Mouse (Mus musculus): Measurements from ENCODE around the gene Lce1d. TPM values are rescaled to one million over a fixed set of nuclear protein-coding genes. Genes with fewer than 3 reads are reported as not detected.
"Not testable (repeated sequence)": the region's sequence is repeated elsewhere in the genome, so short reads cannot be mapped to it uniquely, and the experiment has no call there.

Lce1d gene
- not detected in 2 replicates for polyA plus RNA-seq (2014; fragmentation: Nextera tagmentation; extraction: Ambion mirVana)

DNA sequence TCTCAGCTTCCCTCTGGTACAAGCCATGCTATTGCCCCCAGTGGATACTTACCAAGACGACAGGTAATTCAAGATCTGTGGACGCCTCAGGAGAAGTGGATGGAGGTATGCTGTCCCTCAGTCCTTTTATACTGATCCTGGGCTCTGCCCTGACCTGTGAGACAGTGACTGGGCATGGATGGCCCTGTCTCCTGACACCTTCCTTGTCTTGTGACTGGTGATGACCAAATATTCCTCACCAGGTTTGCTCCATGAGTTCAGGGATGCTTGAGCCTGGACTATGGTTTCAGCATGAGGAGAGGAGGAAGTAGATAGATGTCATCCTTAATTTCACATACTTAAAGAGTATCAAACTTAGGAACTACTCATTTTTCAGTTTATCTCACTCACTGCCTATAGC is at the start of gene Lce1d:
Gene Lce1d, minus strand, starts transcription at position 101 of the 400 bp plus-strand sequence.
- 70% methylated on average over 2 of the region's 2 CpGs for WGBS

DNA sequence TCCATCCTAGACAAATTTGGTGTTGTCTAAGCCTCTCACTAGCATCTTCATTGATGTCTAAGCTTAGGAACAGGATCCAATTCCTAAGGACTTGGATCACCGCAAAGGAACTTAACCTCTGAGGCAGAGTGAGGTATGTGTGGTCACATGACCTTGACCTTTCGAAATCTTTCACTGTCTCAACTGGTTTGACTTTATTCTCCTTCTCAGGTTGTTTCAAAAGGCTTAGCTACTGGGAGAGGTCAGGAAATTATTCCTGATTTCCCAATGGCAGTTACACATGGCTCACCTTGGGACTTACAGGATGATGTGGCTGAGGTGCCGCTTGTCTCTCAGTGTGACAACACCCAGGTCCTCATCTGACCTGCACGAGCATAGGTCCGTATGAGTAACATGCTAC is 35.6 kb upstream of the Lce1d start:
- H3K4me3 ChIP-seq (ENCODE audit: low read depth, low read length) = no peak overlapping the region
- no peaks in the 10 kb centered on the region for H3K36me3 ChIP-seq (replicated peaks; ENCODE audit: control insufficient read depth, insufficient read depth, low read depth, low read length)
- H3K4me1 ChIP-seq (ENCODE audit: control insufficient read depth, insufficient read depth, low read length) = no peaks in the 10 kb centered on the region
- no peaks in the 10 kb centered on the region for H3K27me3 ChIP-seq (ENCODE audit: control insufficient read depth, insufficient read depth, low read length)
- no peak overlapping the region for H3K27ac ChIP-seq (replicated peaks; ENCODE audit: low read depth, low read length)
- H3K9me3 ChIP-seq (replicated peaks; ENCODE audit: control insufficient read depth, low read length) = no peaks in the 10 kb centered on the region
- H3K9ac ChIP-seq (replicated peaks; ENCODE audit: low read length) = no peak overlapping the region
- ATAC-seq (replicated peaks; ENCODE audit: insufficient number of reproducible peaks, low FRiP score, low TSS enrichment, low read depth) (no peak), DNase-seq (ENCODE audit: low spot score) (no peak)
- H3K4me2 ChIP-seq (ENCODE audit: low read depth, low read length) = no peak overlapping the region
- 81% methylated on average over 5 of the region's 5 CpGs for WGBS

More for the DNA sequence above, at the start of gene Lce1d:
- H3K4me2 ChIP-seq (ENCODE audit: low read depth, low read length) = no peak within 1 kb of the TSS
- DNase-seq (ENCODE audit: low spot score) (no peak), ATAC-seq (replicated peaks; ENCODE audit: insufficient number of reproducible peaks, low FRiP score, low TSS enrichment, low read depth) (no peak)
- H3K36me3 ChIP-seq (replicated peaks; ENCODE audit: control insufficient read depth, insufficient read depth, low read depth, low read length) = no peaks in the 10 kb centered on the region
- no peaks in the 10 kb centered on the region for H3K4me1 ChIP-seq (ENCODE audit: control insufficient read depth, insufficient read depth, low read length)
- H3K9me3 ChIP-seq (replicated peaks; ENCODE audit: control insufficient read depth, low read length) = no peaks in the 10 kb centered on the region
- H3K4me3 ChIP-seq (ENCODE audit: low read depth, low read length) = no peak within 1 kb of the TSS
- no peaks in the 10 kb centered on the region for H3K27me3 ChIP-seq (ENCODE audit: control insufficient read depth, insufficient read depth, low read length)
- H3K9ac ChIP-seq (replicated peaks; ENCODE audit: low read length) = no peak within 1 kb of the TSS
- no peak within 1 kb of the TSS for H3K27ac ChIP-seq (replicated peaks; ENCODE audit: low read depth, low read length)

DNA sequence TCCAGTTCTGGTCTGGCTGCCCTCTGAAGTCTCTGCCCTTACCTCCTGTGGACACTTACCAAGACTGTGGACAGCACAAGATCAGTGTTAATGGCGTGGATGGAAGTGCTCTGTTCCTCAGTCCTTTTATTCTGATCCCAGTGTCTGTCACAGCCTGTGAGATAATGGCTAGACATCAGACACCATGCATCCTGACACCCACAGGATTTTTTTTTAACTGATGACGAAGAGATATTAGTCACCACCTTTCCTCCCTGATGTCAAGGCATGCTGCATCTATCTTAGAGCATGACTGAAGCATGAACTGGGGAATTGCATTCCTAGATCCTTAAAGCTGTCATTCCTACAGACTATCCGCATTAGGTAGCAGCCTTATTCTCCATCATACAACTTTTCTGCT is 33.2 kb upstream of the Lce1d start, which contains the start of gene Lce1f:
Gene Lce1f, minus strand, starts transcription at position 101 of the 400 bp plus-strand sequence.
- 77% methylated on average over 3 of the region's 3 CpGs for WGBS
- Histone ChIP-seq H3K4me3 (ENCODE audit: low read depth, low read length) (no peak within 1 kb of the TSS), H3K9me3 (replicated peaks; ENCODE audit: control insufficient read depth, low read length) (no peaks in the 10 kb centered on the region), H3K9ac (replicated peaks; ENCODE audit: low read length) (no peak within 1 kb of the TSS), H3K36me3 (replicated peaks; ENCODE audit: control insufficient read depth, insufficient read depth, low read depth, low read length) (no peaks in the 10 kb centered on the region), H3K4me1 (ENCODE audit: control insufficient read depth, insufficient read depth, low read length) (no peaks in the 10 kb centered on the region), H3K27ac (replicated peaks; ENCODE audit: low read depth, low read length) (no peak within 1 kb of the TSS), H3K27me3 (ENCODE audit: control insufficient read depth, insufficient read depth, low read length) (no peaks in the 10 kb centered on the region), H3K4me2 (ENCODE audit: low read depth, low read length) (no peak within 1 kb of the TSS)
- ATAC-seq (replicated peaks; ENCODE audit: insufficient number of reproducible peaks, low FRiP score, low TSS enrichment, low read depth) (no peak), DNase-seq (ENCODE audit: low spot score) (no peak)

- H3K9ac ChIP-seq (replicated peaks; ENCODE audit: low read length) = no peak overlapping the region
- no peak for DNase-seq (ENCODE audit: low spot score)
- no peaks in the 10 kb centered on the region for H3K9me3 ChIP-seq (replicated peaks; ENCODE audit: control insufficient read depth, low read length)
- no peak overlapping the region for H3K27ac ChIP-seq (replicated peaks; ENCODE audit: low read depth, low read length)
- H3K27me3 ChIP-seq (ENCODE audit: control insufficient read depth, insufficient read depth, low read length) = no peaks in the 10 kb centered on the region
- H3K36me3 ChIP-seq (replicated peaks; ENCODE audit: control insufficient read depth, insufficient read depth, low read depth, low read length) = no peaks in the 10 kb centered on the region
- no peaks in the 10 kb centered on the region for H3K4me1 ChIP-seq (ENCODE audit: control insufficient read depth, insufficient read depth, low read length)
- no peak overlapping the region for H3K4me3 ChIP-seq (ENCODE audit: low read depth, low read length)
- no peak overlapping the region for H3K4me2 ChIP-seq (ENCODE audit: low read depth, low read length)
- no peak for ATAC-seq (replicated peaks; ENCODE audit: insufficient number of reproducible peaks, low FRiP score, low TSS enrichment, low read depth)
These were observed 28.1 kb upstream of the Lce1d start for GRCm38 (mm10) chr3:92715122-92715521.

DNA sequence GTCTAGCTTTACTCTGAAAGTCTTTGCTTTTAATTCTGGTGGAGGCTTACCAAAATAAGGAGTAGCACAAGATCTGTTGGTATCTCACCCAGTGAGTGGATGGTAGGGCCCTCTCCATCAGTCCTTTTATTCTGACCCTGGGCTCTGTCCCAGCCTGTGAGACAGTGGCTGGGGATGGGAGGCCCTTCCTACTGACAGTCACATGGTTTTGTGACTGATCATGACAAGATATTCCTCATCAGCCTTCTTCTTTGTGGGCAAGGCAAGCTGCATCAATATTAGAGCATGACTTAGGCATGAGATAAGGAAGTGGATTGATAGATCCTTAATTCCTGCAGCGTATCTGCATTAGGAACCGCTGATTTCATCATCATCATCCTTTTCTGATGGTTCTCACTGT is 22.0 kb upstream of the Lce1d start, which contains the start of gene Lce1e:
Gene Lce1e, minus strand, starts transcription at position 101 of the 400 bp plus-strand sequence.
- H3K4me2 ChIP-seq (ENCODE audit: low read depth, low read length) = no peak within 1 kb of the TSS
- no peaks in the 10 kb centered on the region for H3K4me1 ChIP-seq (ENCODE audit: control insufficient read depth, insufficient read depth, low read length)
- no peaks in the 10 kb centered on the region for H3K36me3 ChIP-seq (replicated peaks; ENCODE audit: control insufficient read depth, insufficient read depth, low read depth, low read length)
- H3K9ac ChIP-seq (replicated peaks; ENCODE audit: low read length) = no peak within 1 kb of the TSS
- no peaks in the 10 kb centered on the region for H3K27me3 ChIP-seq (ENCODE audit: control insufficient read depth, insufficient read depth, low read length)
- no peak within 1 kb of the TSS for H3K4me3 ChIP-seq (ENCODE audit: low read depth, low read length)
- ATAC-seq (replicated peaks; ENCODE audit: insufficient number of reproducible peaks, low FRiP score, low TSS enrichment, low read depth) (no peak), DNase-seq (ENCODE audit: low spot score) (no peak)
- 84% methylated on average over 2 of the region's 2 CpGs for WGBS
- H3K9me3 ChIP-seq (replicated peaks; ENCODE audit: control insufficient read depth, low read length) = no peaks in the 10 kb centered on the region
- H3K27ac ChIP-seq (replicated peaks; ENCODE audit: low read depth, low read length) = no peak within 1 kb of the TSS

GRCm38 (mm10) chr3:92694613-92695012 is 7.6 kb upstream of the Lce1d start:
- DNase-seq (ENCODE audit: low spot score) (no peak), ATAC-seq (replicated peaks; ENCODE audit: insufficient number of reproducible peaks, low FRiP score, low TSS enrichment, low read depth) (no peak)
- H3K36me3 ChIP-seq (replicated peaks; ENCODE audit: control insufficient read depth, insufficient read depth, low read depth, low read length) = no peaks in the 10 kb centered on the region
- H3K4me1 ChIP-seq (ENCODE audit: control insufficient read depth, insufficient read depth, low read length) = no peaks in the 10 kb centered on the region
- H3K27me3 ChIP-seq (ENCODE audit: control insufficient read depth, insufficient read depth, low read length) = no peaks in the 10 kb centered on the region
- H3K27ac ChIP-seq (replicated peaks; ENCODE audit: low read depth, low read length) = no peak overlapping the region
- 33% methylated on average over 1 of the region's 1 CpGs for WGBS
- H3K4me2 ChIP-seq (ENCODE audit: low read depth, low read length) = no peak overlapping the region
- H3K9me3 ChIP-seq (replicated peaks; ENCODE audit: control insufficient read depth, low read length) = no peaks in the 10 kb centered on the region
- H3K4me3 ChIP-seq (ENCODE audit: low read depth, low read length) = no peak overlapping the region
- no peak overlapping the region for H3K9ac ChIP-seq (replicated peaks; ENCODE audit: low read length)

DNA sequence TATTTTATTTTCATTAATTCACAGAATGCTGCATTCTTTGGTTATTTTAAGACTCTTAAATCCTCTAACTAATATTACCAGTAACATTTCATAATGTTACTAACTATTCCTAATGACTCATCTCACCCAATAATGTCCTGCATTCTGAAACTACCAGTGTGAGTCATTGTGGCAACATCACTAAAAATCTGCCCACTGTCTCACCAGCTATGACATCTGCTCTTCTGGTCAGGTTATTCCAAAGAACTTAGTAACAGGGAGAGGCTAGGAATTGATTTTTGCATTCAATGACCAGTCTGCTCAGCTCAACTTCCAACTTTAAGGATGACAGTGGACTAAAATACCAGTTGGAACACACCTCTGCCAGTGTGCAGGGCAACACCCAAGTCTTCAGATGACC is 4.7 kb upstream of the Lce1d start:
- Histone ChIP-seq H3K4me1 (ENCODE audit: control insufficient read depth, insufficient read depth, low read length) (no peaks in the 10 kb centered on the region), H3K9me3 (replicated peaks; ENCODE audit: control insufficient read depth, low read length) (no peaks in the 10 kb centered on the region)

GRCm38 (mm10) chr3:92689154-92689553 is 2.1 kb upstream of the Lce1d start:
- not testable (repeated sequence) for H3K4me1 ChIP-seq (ENCODE audit: control insufficient read depth, insufficient read depth, low read length); H3K4me2 ChIP-seq (ENCODE audit: low read depth, low read length); H3K4me3 ChIP-seq (ENCODE audit: low read depth, low read length); H3K27ac ChIP-seq (replicated peaks; ENCODE audit: low read depth, low read length); ATAC-seq (replicated peaks; ENCODE audit: insufficient number of reproducible peaks, low FRiP score, low TSS enrichment, low read depth); DNase-seq (ENCODE audit: low spot score); H3K27me3 ChIP-seq (ENCODE audit: control insufficient read depth, insufficient read depth, low read length); H3K9me3 ChIP-seq (replicated peaks; ENCODE audit: control insufficient read depth, low read length); H3K36me3 ChIP-seq (replicated peaks; ENCODE audit: control insufficient read depth, insufficient read depth, low read depth, low read length); H3K9ac ChIP-seq (replicated peaks; ENCODE audit: low read length)
- WGBS = 84% methylated on average over 16 of the region's 16 CpGs

More for the DNA sequence above, 4.7 kb upstream of the Lce1d start:
- Histone ChIP-seq H3K36me3 (replicated peaks; ENCODE audit: control insufficient read depth, insufficient read depth, low read depth, low read length) (no peaks in the 10 kb centered on the region), H3K9ac (replicated peaks; ENCODE audit: low read length) (no peak overlapping the region), H3K27ac (replicated peaks; ENCODE audit: low read depth, low read length) (no peak overlapping the region), H3K4me3 (ENCODE audit: low read depth, low read length) (no peak overlapping the region), H3K27me3 (ENCODE audit: control insufficient read depth, insufficient read depth, low read length) (no peaks in the 10 kb centered on the region), H3K4me2 (ENCODE audit: low read depth, low read length) (no peak overlapping the region)
- ATAC-seq (replicated peaks; ENCODE audit: insufficient number of reproducible peaks, low FRiP score, low TSS enrichment, low read depth) = no peak
- DNase-seq (ENCODE audit: low spot score) = no peak
